Mouse (Mus musculus): ENCODE data around the gene Sfmbt1.

- peak; percentile 88 for TF ChIP-seq CTCF (IDR thresholded peaks at IDR 0.05; ENCODE audit: extremely low read depth, insufficient read depth, low read length)
- no peak for TF ChIP-seq POLR2A (IDR thresholded peaks at IDR 0.05; ENCODE audit: extremely low read depth, insufficient read depth, low read length)
These were observed 152.4 kb downstream of the Sfmbt1 start for GRCm38 (mm10) chr14:30867042-30867441.

All from cortical plate, adult 2 months (tissue).